Mouse (Mus musculus): ENCODE measurements around the gene Atp6v0d1. TPM values are rescaled to one million over a fixed set of nuclear protein-coding genes. Genes with fewer than 3 reads are reported as not detected.

Gene Atp6v0d1
- polyA plus RNA-seq, 1 experiment from 2014 or later, result 92.7 TPM

GRCm38 (mm10) chr8:105475742-105476141, 90.1 kb downstream of the Atp6v0d1 start:
- no peak overlapping the region for H3K27ac ChIP-seq (replicated peaks; ENCODE audit: low read depth, low read length)
- H3K9me3 ChIP-seq (ENCODE audit: control insufficient read depth, low read length), result no peaks in the 10 kb centered on the region
- H3K36me3 ChIP-seq (ENCODE audit: control insufficient read depth, insufficient read depth, low read length), result peaks cover 36% of the 10 kb centered on the region
- H3K27me3 ChIP-seq (replicated peaks; ENCODE audit: control insufficient read depth, insufficient read depth, low read length), result peaks cover 14% of the 10 kb centered on the region
- peaks cover 22% of the 10 kb centered on the region for H3K4me1 ChIP-seq (ENCODE audit: control insufficient read depth, insufficient read depth, low read length)
- ATAC-seq (ENCODE audit: low read depth) (no peak), DNase-seq (ENCODE audit: low spot score) (no peak)
- H3K4me2 ChIP-seq (ENCODE audit: low read depth, low read length), result no peak overlapping the region
- no peak overlapping the region for H3K4me3 ChIP-seq (ENCODE audit: low read depth, low read length)
- no peak overlapping the region for H3K9ac ChIP-seq (ENCODE audit: low read depth, low read length)
- WGBS, result 90% methylated on average over 8 of the region's 8 CpGs

GRCm38 (mm10) chr8:105475254-105475653, 90.6 kb downstream of the Atp6v0d1 start:
- Histone ChIP-seq H3K4me1 (ENCODE audit: control insufficient read depth, insufficient read depth, low read length) (peaks cover 24% of the 10 kb centered on the region), H3K9me3 (ENCODE audit: control insufficient read depth, low read length) (no peaks in the 10 kb centered on the region), H3K4me2 (ENCODE audit: low read depth, low read length) (no peak overlapping the region), H3K27ac (replicated peaks; ENCODE audit: low read depth, low read length) (no peak overlapping the region), H3K27me3 (replicated peaks; ENCODE audit: control insufficient read depth, insufficient read depth, low read length) (peaks cover 14% of the 10 kb centered on the region), H3K4me3 (ENCODE audit: low read depth, low read length) (no peak overlapping the region), H3K36me3 (ENCODE audit: control insufficient read depth, insufficient read depth, low read length) (peaks cover 34% of the 10 kb centered on the region), H3K9ac (ENCODE audit: low read depth, low read length) (peak overlapping the region; percentile 34; the same call in 1 of the 2 replicates)
- 62% methylated on average over 4 of the region's 4 CpGs for WGBS
- DNase-seq (ENCODE audit: low spot score) (no peak), ATAC-seq (ENCODE audit: low read depth) (no peak)

GRCm38 (mm10) chr8:105474680-105475079, 91.2 kb downstream of the Atp6v0d1 start:
- 36% methylated on average over 5 of the region's 5 CpGs for WGBS

More at GRCm38 (mm10) chr8:105474680-105475079, 91.2 kb downstream of the Atp6v0d1 start:
- no peak for ATAC-seq (ENCODE audit: low read depth)
- peaks cover 14% of the 10 kb centered on the region for H3K27me3 ChIP-seq (replicated peaks; ENCODE audit: control insufficient read depth, insufficient read depth, low read length)
- peak overlapping the region; percentile 34; the same call in 1 of the 2 replicates for H3K9ac ChIP-seq (ENCODE audit: low read depth, low read length)
- peaks cover 24% of the 10 kb centered on the region for H3K4me1 ChIP-seq (ENCODE audit: control insufficient read depth, insufficient read depth, low read length)
- peaks cover 29% of the 10 kb centered on the region for H3K36me3 ChIP-seq (ENCODE audit: control insufficient read depth, insufficient read depth, low read length)
- DNase-seq (ENCODE audit: low spot score), result no peak
- no peaks in the 10 kb centered on the region for H3K9me3 ChIP-seq (ENCODE audit: control insufficient read depth, low read length)
- H3K27ac ChIP-seq (replicated peaks; ENCODE audit: low read depth, low read length), result peak overlapping the region; percentile 30
- H3K4me2 ChIP-seq (ENCODE audit: low read depth, low read length), result no peak overlapping the region
- H3K4me3 ChIP-seq (ENCODE audit: low read depth, low read length), result no peak overlapping the region

MicroRNAs within 50 kb of the gene (microRNA counts, 519-probe panel; counts per million panel counts)
- microRNA mmu-miR-1966, result 2,562 counts per million, percentile 53 among the panel's probes with 10 or more counts

Small RNAs within 50 kb of the gene (microRNA-seq; reads per million reads assigned to microRNA genes)
- gene Mir1966 (ENCODE audit: borderline number of aligned reads), result not detected

Other genes starting within 250 kb of the Atp6v0d1 start
- 1.4 and 2.4 TPM in 2 replicates for gene Lrrc29, start 239.8 kb downstream of the Atp6v0d1 start, polyA plus RNA-seq (2014; fragmentation: Nextera tagmentation; extraction: Ambion mirVana)
- gene Tmem208, start 239.7 kb downstream of the Atp6v0d1 start, polyA plus RNA-seq (2014; fragmentation: Nextera tagmentation; extraction: Ambion mirVana), result 112 and 132 TPM in 2 replicates
- gene Fhod1, start 218.1 kb downstream of the Atp6v0d1 start, polyA plus RNA-seq (2014; fragmentation: Nextera tagmentation; extraction: Ambion mirVana), result 2.4 and 2.7 TPM in 2 replicates
- gene Slc9a5, start 217.2 kb downstream of the Atp6v0d1 start, polyA plus RNA-seq (2014; fragmentation: Nextera tagmentation; extraction: Ambion mirVana), result 3.0 and 3.3 TPM in 2 replicates
- 0.25 and 0.63 TPM in 2 replicates for gene Plekhg4, start 192.8 kb downstream of the Atp6v0d1 start, polyA plus RNA-seq (2014; fragmentation: Nextera tagmentation; extraction: Ambion mirVana)
- not detected in 2 replicates for gene Kctd19, start 152.5 kb downstream of the Atp6v0d1 start, polyA plus RNA-seq (2014; fragmentation: Nextera tagmentation; extraction: Ambion mirVana)
- 0.46 and 0.58 TPM in 2 replicates for gene Lrrc36, start 152.5 kb downstream of the Atp6v0d1 start, polyA plus RNA-seq (2014; fragmentation: Nextera tagmentation; extraction: Ambion mirVana)
- 186 and 243 TPM in 2 replicates for gene Tppp3, start 94.5 kb downstream of the Atp6v0d1 start, polyA plus RNA-seq (2014; fragmentation: Nextera tagmentation; extraction: Ambion mirVana)
- gene Zdhhc1, start 69.1 kb downstream of the Atp6v0d1 start, polyA plus RNA-seq (2014; fragmentation: Nextera tagmentation; extraction: Ambion mirVana), result 30.1 and 38.6 TPM in 2 replicates
- 1.1 and 2.2 TPM in 2 replicates for gene Hsd11b2, start 47.3 kb downstream of the Atp6v0d1 start, polyA plus RNA-seq (2014; fragmentation: Nextera tagmentation; extraction: Ambion mirVana)
- 22.4 and 23.6 TPM in 2 replicates for gene Ripor1, start 39.2 kb upstream of the Atp6v0d1 start, polyA plus RNA-seq (2014; fragmentation: Nextera tagmentation; extraction: Ambion mirVana)
- 80.9 and 82.5 TPM in 2 replicates for gene Ctcf, start 70.5 kb upstream of the Atp6v0d1 start, polyA plus RNA-seq (2014; fragmentation: Nextera tagmentation; extraction: Ambion mirVana)
- gene Agrp, start 71.3 kb upstream of the Atp6v0d1 start, polyA plus RNA-seq (2014; fragmentation: Nextera tagmentation; extraction: Ambion mirVana), result 1.7 and 1.9 TPM in 2 replicates
- 1.1 and 1.4 TPM in 2 replicates for gene Carmil2, start 120.2 kb upstream of the Atp6v0d1 start, polyA plus RNA-seq (2014; fragmentation: Nextera tagmentation; extraction: Ambion mirVana)
- gene Acd, start 135.1 kb upstream of the Atp6v0d1 start, polyA plus RNA-seq (2014; fragmentation: Nextera tagmentation; extraction: Ambion mirVana), result 56.4 and 58.7 TPM in 2 replicates
- gene Pard6a, start 135.1 kb upstream of the Atp6v0d1 start, polyA plus RNA-seq (2014; fragmentation: Nextera tagmentation; extraction: Ambion mirVana), result 17.8 and 18.4 TPM in 2 replicates
- 0.42 TPM in 1 of 2 replicates, not detected in the other for gene 4933405L10Rik, start 141.6 kb upstream of the Atp6v0d1 start, polyA plus RNA-seq (2014; fragmentation: Nextera tagmentation; extraction: Ambion mirVana)
- gene Enkd1, start 142.2 kb upstream of the Atp6v0d1 start, polyA plus RNA-seq (2014; fragmentation: Nextera tagmentation; extraction: Ambion mirVana), result 20.7 and 20.8 TPM in 2 replicates
- 14.7 and 15.1 TPM in 2 replicates for gene Gfod2, start 192.6 kb upstream of the Atp6v0d1 start, polyA plus RNA-seq (2014; fragmentation: Nextera tagmentation; extraction: Ambion mirVana)

All from embryonic facial prominence, embryonic 14.5 days (tissue).